Mouse (Mus musculus) stomach, postnatal 0 days (tissue): Measurements from ENCODE around the gene L3hypdh. TPM values are rescaled to one million over a fixed set of nuclear protein-coding genes. Genes with fewer than 3 reads are reported as not detected.

Experiments used
- ATAC-seq: fragments of 200-750 bp; cut with Nextera tagmentation; 2 replicates; pipeline ENCODE4 v1.8.0; 2017; ENCODE audit not compliant: low FRiP score, low TSS enrichment
- DNase-seq: peaks from one replicate; pipeline ENCODE4 v3.0.0-alpha.2; 2016; ENCODE audit warnings: low spot score
- H3K27ac ChIP-seq: fragments of 300-500 bp; sonication (generic); replicated peaks from 2 replicates; pipeline ENCODE4 v1.5.1; 2014; ENCODE audit warnings: mild to moderate bottlenecking, control low read depth
- H3K27me3 ChIP-seq: fragments of 300-500 bp; sonication (generic); 2 replicates; pipeline ENCODE4 v1.6.1; 2014; ENCODE audit warnings: low read length; ENCODE audit not compliant: control insufficient read depth, insufficient read depth
- H3K36me3 ChIP-seq: fragments of 300-500 bp; sonication (generic); 2 replicates; pipeline ENCODE4 v1.6.1; 2014; ENCODE audit warnings: low read length, mixed read lengths; ENCODE audit not compliant: control insufficient read depth, insufficient read depth
- H3K4me1 ChIP-seq: fragments of 300-500 bp; sonication (generic); replicated peaks from 2 replicates; pipeline ENCODE4 v1.6.1; 2014; ENCODE audit warnings: antibody characterized with exemption; ENCODE audit not compliant: control insufficient read depth, insufficient read depth
- H3K4me2 ChIP-seq: fragments of 300-500 bp; sonication (generic); replicated peaks from 2 replicates; pipeline ENCODE4 v1.6.1; 2014; ENCODE audit warnings: low read depth, mild to moderate bottlenecking, control low read depth, moderate library complexity
- H3K4me3 ChIP-seq: fragments of 300-500 bp; sonication (generic); 2 replicates; pipeline ENCODE4 v1.5.1; 2014; ENCODE audit warnings: low read depth, low read length, control low read depth
- H3K9ac ChIP-seq: fragments of 300-500 bp; sonication (generic); 2 replicates; pipeline ENCODE4 v1.6.1; 2014; ENCODE audit warnings: mild to moderate bottlenecking, low read length, control low read depth, mixed read lengths
- H3K9me3 ChIP-seq: fragments of 300-500 bp; sonication (generic); 2 replicates; pipeline ENCODE4 v1.6.1; 2016; ENCODE audit warnings: low read length; ENCODE audit not compliant: control insufficient read depth
- CTCF ChIP-seq: IDR thresholded peaks from 2 replicates; pipeline ENCODE4 v1.5.1; 2016; ENCODE audit warnings: antibody characterized with exemption, low read depth, mild to moderate bottlenecking, moderate library complexity
- EP300 ChIP-seq: optimal IDR thresholded peaks from 2 replicates; pipeline ENCODE3; 2016; ENCODE audit warnings: antibody characterized with exemption
- WGBS: fragments of 180-500 bp; shearing (Covaris S2); extraction: QIAGEN DNeasy Blood & Tissue Kit; methylation state at CpG from one replicate; pipeline ENCODE4 v1.1.7; 2014; 5-methylcytosine and 5-hydroxymethylcytosine counted together
- polyA plus RNA-seq: library from polyadenylated mRNA; unstranded; fragments of >200 nt; fragmentation: Nextera tagmentation; extraction: Ambion mirVana; gene quantifications from 2 replicates; pipeline ENCODE4 v1.2.1, GENCODE M21; 2015

Gene L3hypdh
- polyA plus RNA-seq, 1 experiment from 2014 or later = 8.7 TPM

DNA sequence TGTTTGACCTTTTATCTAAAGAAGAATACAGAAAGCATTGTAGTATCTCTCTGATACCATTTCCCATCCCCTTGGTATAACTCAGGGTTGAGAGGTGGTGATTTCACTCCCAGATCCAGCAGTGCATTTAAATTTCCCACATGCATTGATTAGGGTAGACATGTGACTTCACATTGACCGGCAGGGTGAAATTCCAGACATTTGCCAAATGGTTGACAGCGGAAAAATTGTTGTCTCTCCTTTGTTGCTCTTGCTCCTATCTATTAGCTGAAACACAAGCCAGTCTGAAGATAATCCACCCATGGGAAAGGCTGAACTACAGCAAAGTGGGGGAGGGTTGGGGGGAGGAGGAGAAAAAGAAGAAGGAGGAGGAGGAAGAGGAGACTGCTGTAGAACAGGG lies 46.4 kb downstream of the L3hypdh start:
- no peak overlapping the region for H3K4me3 ChIP-seq
- DNase-seq (no peak), ATAC-seq (no peak)
- TF ChIP-seq EP300 (no peak), CTCF (no peak)
- WGBS = 51% methylated on average over 2 of the region's 2 CpGs
- no peak overlapping the region for H3K27ac ChIP-seq
- H3K27me3 ChIP-seq = no peaks in the 10 kb centered on the region
- H3K9ac ChIP-seq = no peak overlapping the region
- H3K4me1 ChIP-seq = no peaks in the 10 kb centered on the region
- no peaks in the 10 kb centered on the region for H3K9me3 ChIP-seq
- no peak overlapping the region for H3K4me2 ChIP-seq
- no peaks in the 10 kb centered on the region for H3K36me3 ChIP-seq

DNA sequence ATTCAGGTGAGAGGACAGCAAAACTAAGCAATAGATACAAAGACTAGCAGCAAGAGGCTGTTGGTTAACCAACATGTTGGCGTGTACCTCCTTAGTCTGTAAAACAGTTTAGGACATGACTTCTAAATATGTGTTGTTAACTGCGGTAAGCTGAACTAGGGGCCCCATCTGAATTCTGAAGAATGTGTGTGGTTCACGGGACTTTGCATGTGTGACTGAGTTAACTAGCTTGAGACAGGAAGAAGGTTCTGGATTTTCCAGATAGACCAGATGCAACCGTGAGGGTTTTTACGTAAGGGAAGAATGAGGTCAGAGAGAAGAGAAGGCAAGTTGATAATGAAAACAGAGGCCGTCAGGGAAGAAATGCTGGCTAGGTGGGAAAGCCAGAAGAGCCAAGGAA lies 48.2 kb downstream of the L3hypdh start:
- H3K4me3 ChIP-seq = no peak overlapping the region
- H3K27ac ChIP-seq = no peak overlapping the region
- WGBS = 71% methylated on average over 6 of the region's 6 CpGs
- no peak overlapping the region for H3K9ac ChIP-seq
- ATAC-seq = no peak
- H3K36me3 ChIP-seq = no peaks in the 10 kb centered on the region
- no peak overlapping the region for H3K4me2 ChIP-seq
- no peaks in the 10 kb centered on the region for H3K27me3 ChIP-seq
- no peaks in the 10 kb centered on the region for H3K9me3 ChIP-seq
- TF ChIP-seq CTCF (no peak), EP300 (no peak)
- DNase-seq = no peak
- no peaks in the 10 kb centered on the region for H3K4me1 ChIP-seq

GRCm38 (mm10) chr12:72036097-72036661 lies 49.1 kb downstream of the L3hypdh start:
- Histone ChIP-seq H3K4me3 (no peak overlapping the region), H3K4me1 (no peaks in the 10 kb centered on the region), H3K4me2 (peak overlapping the region; percentile 18; the same call in 1 of the 2 replicates), H3K36me3 (no peaks in the 10 kb centered on the region), H3K9ac (no peak overlapping the region), H3K9me3 (no peaks in the 10 kb centered on the region), H3K27ac (no peak overlapping the region), H3K27me3 (no peaks in the 10 kb centered on the region)
- 0 out of 2 replicates have a peak, but pooled peaks have one; percentile 49 for ATAC-seq
- TF ChIP-seq EP300 (no peak), CTCF (no peak)
- 51% methylated on average over 9 of the region's 9 CpGs for WGBS
- DNase-seq = peak; percentile 36

DNA sequence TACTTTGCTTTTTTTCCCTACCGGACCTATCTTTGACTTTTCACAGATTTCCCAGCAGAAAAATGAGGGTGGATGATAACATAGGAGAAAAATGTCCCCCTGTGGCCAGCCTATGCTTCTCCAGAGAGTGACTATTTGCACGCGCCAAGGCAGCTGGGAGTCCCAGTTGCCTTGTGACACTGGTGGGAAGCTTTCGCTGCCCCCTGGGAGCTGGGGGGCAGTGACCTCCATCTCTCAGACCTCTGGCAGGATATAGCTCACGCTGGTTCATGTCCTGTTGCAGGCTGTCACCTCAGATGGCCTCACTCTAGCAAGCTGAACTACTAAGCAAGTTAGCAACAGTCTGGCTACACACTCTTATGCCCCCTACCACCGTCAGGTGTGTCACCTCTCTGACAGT lies 53.4 kb downstream of the L3hypdh start:
- no peak for TF ChIP-seq CTCF
- no peaks in the 10 kb centered on the region for H3K36me3 ChIP-seq
- H3K27me3 ChIP-seq = no peaks in the 10 kb centered on the region
- H3K9me3 ChIP-seq = no peaks in the 10 kb centered on the region
- no peak overlapping the region for H3K4me3 ChIP-seq
- H3K4me2 ChIP-seq = no peak overlapping the region
- DNase-seq (no peak), ATAC-seq (no peak)
- no peak overlapping the region for H3K9ac ChIP-seq
- 77% methylated on average over 6 of the region's 6 CpGs for WGBS
- no peaks in the 10 kb centered on the region for H3K4me1 ChIP-seq
- no peak overlapping the region for H3K27ac ChIP-seq

DNA sequence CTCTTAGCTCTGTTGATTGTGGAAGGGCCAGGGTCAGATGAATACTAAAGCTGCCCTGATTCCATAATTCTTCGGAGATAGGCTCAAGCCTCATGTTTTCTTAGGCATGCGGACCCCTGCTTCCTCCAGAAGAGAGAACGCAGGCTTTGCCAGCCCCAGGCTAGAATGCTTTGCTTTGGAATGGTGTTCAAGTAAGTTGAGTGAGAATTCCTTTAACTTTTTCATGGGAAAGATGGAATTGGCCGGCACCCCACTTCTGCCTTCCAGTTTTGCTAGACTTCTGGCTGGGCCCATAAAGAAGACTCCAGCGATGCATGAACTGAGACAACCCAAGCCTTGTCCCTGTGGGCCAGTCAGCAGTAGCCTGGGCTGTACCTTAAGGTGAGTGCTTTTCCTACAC lies 54.1 kb downstream of the L3hypdh start:
- H3K36me3 ChIP-seq = no peaks in the 10 kb centered on the region
- H3K4me3 ChIP-seq = no peak overlapping the region
- H3K9me3 ChIP-seq = no peaks in the 10 kb centered on the region
- H3K4me1 ChIP-seq = no peaks in the 10 kb centered on the region
- no peak for DNase-seq
- no peak overlapping the region for H3K9ac ChIP-seq
- WGBS = 84% methylated on average over 5 of the region's 5 CpGs
- TF ChIP-seq EP300 = no peak
- TF ChIP-seq CTCF = no peak
- ATAC-seq = no peak
- H3K4me2 ChIP-seq = no peak overlapping the region
- no peaks in the 10 kb centered on the region for H3K27me3 ChIP-seq
- H3K27ac ChIP-seq = no peak overlapping the region

GRCm38 (mm10) chr12:72025275-72025795 lies 59.9 kb downstream of the L3hypdh start:
- Histone ChIP-seq H3K4me1 (no peaks in the 10 kb centered on the region), H3K27ac (no peak overlapping the region), H3K4me3 (no peak overlapping the region), H3K4me2 (no peak overlapping the region), H3K9me3 (no peaks in the 10 kb centered on the region), H3K9ac (no peak overlapping the region), H3K36me3 (no peaks in the 10 kb centered on the region), H3K27me3 (no peaks in the 10 kb centered on the region)
- 51% methylated on average over 6 of the region's 6 CpGs for WGBS
- ATAC-seq = no peak
- no peak for TF ChIP-seq EP300
- no peak for TF ChIP-seq CTCF
- DNase-seq = no peak
